Mouse (Mus musculus) CH12.LX (cell line): Measurements from ENCODE around the gene Pacs2. TPM values are rescaled to one million over a fixed set of nuclear protein-coding genes. Genes with fewer than 3 reads are reported as not detected.
A peak's percentile ranks its signal among the peaks of the same experiment; 100 is the strongest.

Source experiments
- DNase-seq: peaks from one replicate; pipeline ENCODE4 v3.0.0-alpha.2; 2013; ENCODE audit errors: extremely low read depth
- H3K27ac ChIP-seq: 2 replicates; pipeline ENCODE4 v1.5.1; 2012; ENCODE audit warnings: low read depth, mild to moderate bottlenecking, control low read depth, moderate library complexity; ENCODE audit not compliant: insufficient read depth
- H3K27me3 ChIP-seq: replicated peaks from 2 replicates; pipeline ENCODE3; 2012; ENCODE audit warnings: inconsistent platforms
- H3K36me3 ChIP-seq, 2 experiments: replicated peaks in 1 of 2; 2 replicates each; pipeline versions ENCODE3 to v1.6.1; 2012; ENCODE audit warnings: inconsistent platforms in 1 of 2, low read length in 1 of 2, mild to moderate bottlenecking in 1 of 2, mixed read lengths in 1 of 2, moderate library complexity in 1 of 2; ENCODE audit not compliant: control insufficient read depth in 1 of 2, insufficient read depth in 1 of 2
- H3K4me1 ChIP-seq, 2 experiments: 2 replicates each; pipeline ENCODE4 v1.6.1; 2012; ENCODE audit warnings: inconsistent platforms in 1 of 2, moderate library complexity in 1 of 2; ENCODE audit not compliant: insufficient read depth in 2 of 2, control insufficient read depth in 1 of 2
- H3K4me2 ChIP-seq: 2 replicates; pipeline ENCODE4 v1.6.1; 2012; ENCODE audit warnings: low read depth, mild to moderate bottlenecking, control low read depth; ENCODE audit not compliant: poor library complexity, insufficient read depth, severe bottlenecking
- H3K4me3 ChIP-seq, 3 experiments: fragments of 150-350 bp in 1 of 3; sonication (generic) in 1 of 3; replicated peaks in 1 of 3; 2 replicates each; pipeline versions ENCODE3 to v1.5.1; 2011 to 2012; ENCODE audit warnings: low read depth in 2 of 3, low read length in 2 of 3, mild to moderate bottlenecking in 2 of 3, moderate library complexity in 2 of 3, control low read depth in 1 of 3, improper control_type of control experiment in 1 of 3, inconsistent platforms in 1 of 3, mixed read lengths in 1 of 3; ENCODE audit not compliant: poor library complexity in 1 of 3
- H3K79me2 ChIP-seq: replicated peaks from 2 replicates; pipeline ENCODE4 v1.6.1; 2012; ENCODE audit warnings: mild to moderate bottlenecking, moderate library complexity; ENCODE audit not compliant: control insufficient read depth, poor library complexity, insufficient read depth, severe bottlenecking; ENCODE audit errors: extremely low read depth
- H3K9ac ChIP-seq: 2 replicates; pipeline ENCODE4 v1.6.1; 2012; ENCODE audit warnings: low read depth, mild to moderate bottlenecking, control low read depth, moderate library complexity; ENCODE audit not compliant: insufficient read depth
- H3K9me3 ChIP-seq: replicated peaks from 2 replicates; pipeline ENCODE3; 2012; ENCODE audit warnings: low read length, inconsistent platforms, mixed read lengths
- BHLHE40 ChIP-seq: IDR thresholded peaks from 2 replicates; pipeline ENCODE4 v1.6.1; 2011; ENCODE audit warnings: mild to moderate bottlenecking, low read depth, low read length, improper control_type of control experiment
- CHD2 ChIP-seq: IDR thresholded peaks from 2 replicates; pipeline ENCODE4 v1.6.1; 2011; ENCODE audit warnings: low read length, improper control_type of control experiment
- CTCF ChIP-seq, 2 experiments: IDR thresholded peaks in 1 of 2; conservative IDR thresholded peaks in 1 of 2; 2 replicates each; pipeline ENCODE4 v1.5.1; 2011 to 2012; ENCODE audit warnings: low read depth in 2 of 2, low read length in 2 of 2, improper control_type of control experiment in 1 of 2, inconsistent platforms in 1 of 2, mild to moderate bottlenecking in 1 of 2, moderate library complexity in 1 of 2
- E2F4 ChIP-seq: IDR thresholded peaks from 2 replicates; pipeline ENCODE4 v1.6.1; 2011; ENCODE audit warnings: low read depth, low read length, improper control_type of control experiment; ENCODE audit not compliant: insufficient replicate concordance
- ELF1 ChIP-seq: IDR thresholded peaks from 2 replicates; pipeline ENCODE4 v1.6.1; 2014; ENCODE audit warnings: low read depth, mild to moderate bottlenecking, inconsistent platforms, low read length, improper control_type of control experiment
- ETS1 ChIP-seq: conservative IDR thresholded peaks from 2 replicates; pipeline ENCODE4 v1.6.1; 2012; ENCODE audit warnings: low read depth, mild to moderate bottlenecking, inconsistent platforms, low read length, improper control_type of control experiment, moderate library complexity
- GABPA ChIP-seq: IDR thresholded peaks from 2 replicates; pipeline ENCODE4 v1.6.1; 2012; ENCODE audit warnings: low read depth, low read length, improper control_type of control experiment, inconsistent platforms; ENCODE audit not compliant: insufficient replicate concordance
- HCFC1 ChIP-seq: IDR thresholded peaks from 2 replicates; pipeline ENCODE4 v1.6.1; 2012; ENCODE audit warnings: low read depth, mild to moderate bottlenecking, inconsistent platforms, low read length, improper control_type of control experiment
- IRF4 ChIP-seq: IDR thresholded peaks from 2 replicates; pipeline ENCODE4 v1.6.1; 2014; ENCODE audit warnings: low read depth, mild to moderate bottlenecking, inconsistent platforms, low read length, improper control_type of control experiment
- JUND ChIP-seq: conservative IDR thresholded peaks from 2 replicates; pipeline ENCODE4 v1.6.1; 2011; ENCODE audit warnings: low read depth, low read length, improper control_type of control experiment
- MAFK ChIP-seq: IDR thresholded peaks from 2 replicates; pipeline ENCODE4 v1.6.1; 2011; ENCODE audit warnings: low read length, improper control_type of control experiment; ENCODE audit not compliant: insufficient replicate concordance
- MAX ChIP-seq: IDR thresholded peaks from 2 replicates; pipeline ENCODE4 v1.6.1; 2011; ENCODE audit warnings: low read length, improper control_type of control experiment
- MAZ ChIP-seq: IDR thresholded peaks from 2 replicates; pipeline ENCODE4 v1.6.1; 2012; ENCODE audit warnings: low read depth, mild to moderate bottlenecking, inconsistent platforms, low read length, improper control_type of control experiment, moderate library complexity
- MEF2A ChIP-seq: IDR thresholded peaks from 2 replicates; pipeline ENCODE4 v1.6.1; 2014; ENCODE audit warnings: low read depth, mild to moderate bottlenecking, inconsistent platforms, low read length, improper control_type of control experiment, borderline replicate concordance
- MXI1 ChIP-seq: IDR thresholded peaks from 2 replicates; pipeline ENCODE4 v1.6.1; 2011; ENCODE audit warnings: mild to moderate bottlenecking, low read depth, low read length, improper control_type of control experiment
- NELFE ChIP-seq: IDR thresholded peaks from 2 replicates; pipeline ENCODE4 v1.6.1; 2011; ENCODE audit warnings: low read depth, low read length, improper control_type of control experiment
- NRF1 ChIP-seq: IDR thresholded peaks from 2 replicates; pipeline ENCODE4 v1.6.1; 2014; ENCODE audit warnings: low read depth, mild to moderate bottlenecking, inconsistent platforms, low read length, improper control_type of control experiment, moderate library complexity
- PAX5 ChIP-seq: IDR thresholded peaks from 2 replicates; pipeline ENCODE4 v1.6.1; 2012; ENCODE audit warnings: low read length, inconsistent platforms, mixed read lengths
- POLR2A ChIP-seq: IDR thresholded peaks from 2 replicates; pipeline ENCODE4 v1.6.1; 2011; ENCODE audit warnings: low read depth, mild to moderate bottlenecking, improper control_type of control experiment, low read length
- RAD21 ChIP-seq: IDR thresholded peaks from 2 replicates; pipeline ENCODE4 v1.6.1; 2011; ENCODE audit warnings: low read depth, mild to moderate bottlenecking, low read length, improper control_type of control experiment, moderate library complexity
- RCOR1 ChIP-seq: conservative IDR thresholded peaks from 2 replicates; pipeline ENCODE4 v1.6.1; 2012; ENCODE audit warnings: low read depth, mild to moderate bottlenecking, inconsistent platforms, low read length, improper control_type of control experiment
- SIN3A ChIP-seq: IDR thresholded peaks from 2 replicates; pipeline ENCODE4 v1.6.1; 2012; ENCODE audit warnings: low read length, improper control_type of control experiment, inconsistent platforms
- SMC3 ChIP-seq: IDR thresholded peaks from 2 replicates; pipeline ENCODE4 v1.6.1; 2011; ENCODE audit warnings: low read depth, low read length, improper control_type of control experiment
- TCF12 ChIP-seq: IDR thresholded peaks from 2 replicates; pipeline ENCODE4 v1.6.1; 2014; ENCODE audit warnings: low read depth, mild to moderate bottlenecking, inconsistent platforms, low read length, improper control_type of control experiment
- UBTF ChIP-seq: IDR thresholded peaks from 2 replicates; pipeline ENCODE4 v1.6.1; 2012; ENCODE audit warnings: low read depth, mild to moderate bottlenecking, inconsistent platforms, low read length, improper control_type of control experiment, moderate library complexity
- ZKSCAN1 ChIP-seq: IDR thresholded peaks from 2 replicates; pipeline ENCODE4 v1.6.1; 2012; ENCODE audit warnings: low read depth, inconsistent platforms, low read length, improper control_type of control experiment, borderline replicate concordance
- ZMIZ1 ChIP-seq: IDR thresholded peaks from 2 replicates; pipeline ENCODE4 v1.6.1; 2012; ENCODE audit warnings: low read depth, mild to moderate bottlenecking, inconsistent platforms, low read length, improper control_type of control experiment
- ZNF384 ChIP-seq: IDR thresholded peaks from 2 replicates; pipeline ENCODE4 v1.6.1; 2012; ENCODE audit warnings: low read depth, low read length, improper control_type of control experiment, inconsistent platforms
- dilution Hi-C: fragments of 300-500 bp; cut with MboI; formaldehyde crosslinking; loops from 2 replicates; pipeline ENCODE4 v1.14.3; 2020; ENCODE audit warnings: low sequenced_read_pairs; ENCODE audit not compliant: extremely low pct_unique_long_range_greater_than_20kb, extremely low pct_ligation_motif_present
- in situ Hi-C: fragments of 300-500 bp; cut with MboI; formaldehyde crosslinking; loops from 3 replicates; pipeline ENCODE4 v1.14.3; 2019; ENCODE audit warnings: low sequenced_read_pairs, low pct_ligation_motif_present, low pct_unique_long_range_greater_than_20kb, mixed read lengths
- polyA plus RNA-seq: library from polyadenylated mRNA; unstranded; fragments of >175 nt; gene quantifications from 2 replicates; pipeline ENCODE4 v1.2.1, GENCODE M21; 2012; ENCODE audit warnings: low read depth; ENCODE audit not compliant: insufficient read length
- total RNA-seq, 2 experiments: library from RNA; depleted of rRNA; stranded (reverse); fragments of 300-350 nt in 1 of 2; fragments of >200 nt in 1 of 2; gene quantifications; 2 replicates each; pipeline ENCODE4 v1.2.3; 2012 to 2014

Gene Pacs2
- total and polyA plus RNA-seq, 3 experiments, result 3.1 to 7.1 (median 7.0) TPM

DNA sequence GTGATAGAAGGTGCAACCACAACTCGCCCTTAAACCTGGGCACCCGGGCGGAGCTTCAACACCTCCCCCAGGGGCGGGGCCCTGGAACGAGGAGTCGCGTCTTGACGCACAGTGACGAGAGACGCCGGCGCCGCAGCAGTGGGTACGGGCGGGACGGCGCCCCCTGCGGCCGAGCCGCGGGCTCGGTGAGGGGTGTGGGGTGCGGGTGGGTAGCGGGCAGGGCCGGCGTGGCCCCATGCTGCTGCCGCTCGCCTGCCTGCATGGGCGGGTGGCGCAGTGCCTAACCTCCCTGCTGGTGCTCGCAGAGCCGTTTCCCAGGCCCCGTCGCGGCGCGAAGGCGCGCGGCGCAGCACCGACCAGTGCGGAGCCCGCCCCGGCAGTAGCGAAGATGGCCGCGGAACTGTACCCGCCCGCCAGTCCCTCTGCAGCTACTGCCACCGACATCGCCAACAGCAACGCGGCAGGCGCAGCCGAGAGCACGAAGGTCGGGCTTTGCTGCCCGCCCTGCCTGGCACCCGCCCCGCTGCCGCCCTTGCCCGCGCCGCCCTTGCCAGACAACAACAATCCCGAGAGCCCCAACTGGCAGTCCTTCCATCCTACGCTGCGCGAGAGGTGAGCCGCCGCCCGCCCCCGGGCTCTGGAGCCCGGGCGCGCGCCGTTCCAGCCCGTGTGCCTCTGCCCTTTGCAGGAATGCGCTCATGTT, 37.8 kb upstream of the Pacs2 start, which contains the start of gene Btbd6:
Gene Btbd6 (plus strand): TSS at position 112 of the 703 bp plus-strand sequence.
- in situ Hi-C loops (no loop called here), dilution Hi-C loops (no loop called here)
- TF ChIP-seq E2F4 (no peak), NRF1 (peak; percentile 34; the same call in 1 of the 2 replicates), HCFC1 (peak; percentile 73), NELFE (peak; percentile 87), MAX (no peak), CTCF (conservative IDR thresholded peaks at IDR 0.05 in 1 of 2, IDR thresholded peaks at IDR 0.05 in 1 of 2; ENCODE audit: low read depth in 2 of 2, low read length in 2 of 2) (peak in 1 of 2 experiments; percentile 70; a peak in 2 of 4 replicates), SMC3 (no peak; the same call in 1 of the 2 replicates), IRF4 (peak; percentile 62), ZMIZ1 (peak; percentile 73; the same call in 1 of the 2 replicates), SIN3A (peak; percentile 71; the same call in 1 of the 2 replicates), MEF2A (peak; percentile 61; the same call in 1 of the 2 replicates), MAZ (peak; percentile 82; the same call in 1 of the 2 replicates), RCOR1 (no peak; the same call in 1 of the 2 replicates), ELF1 (peak; percentile 52), BHLHE40 (no peak), ZKSCAN1 (no peak), PAX5 (no peak), CHD2 (0 out of 2 replicates have a peak, but pooled peaks have one; percentile 19), ETS1 (no peak), MAFK (no peak), POLR2A (peak; percentile 79), RAD21 (no peak), TCF12 (peak; percentile 68), GABPA (no peak; the same call in 1 of the 2 replicates), ZNF384 (peak; percentile 41; the same call in 1 of the 2 replicates), UBTF (peak; percentile 76), MXI1 (peak; percentile 78), JUND (no peak)
- Histone ChIP-seq H3K4me3 (peak within 1 kb of the TSS; percentile 59 to 78 (median 68)), H3K27ac (peak within 1 kb of the TSS; percentile 19; the same call in 1 of the 2 replicates), H3K4me2 (peak within 1 kb of the TSS; percentile 80), H3K9ac (peak within 1 kb of the TSS; percentile 80), H3K36me3 (peaks cover 59 to 83% of the 10 kb centered on the region in 2 experiments), H3K79me2 (no peaks in the 10 kb centered on the region), H3K27me3 (no peaks in the 10 kb centered on the region), H3K4me1 (peaks cover 0 to 16% of the 10 kb centered on the region in 2 experiments; a peak in 3 of 4 replicates), H3K9me3 (no peaks in the 10 kb centered on the region)
- DNase-seq, result peak; percentile 83
